Comparison of ENCODE assay signal across 12 mouse cellular contexts in the genomic region with DNA sequence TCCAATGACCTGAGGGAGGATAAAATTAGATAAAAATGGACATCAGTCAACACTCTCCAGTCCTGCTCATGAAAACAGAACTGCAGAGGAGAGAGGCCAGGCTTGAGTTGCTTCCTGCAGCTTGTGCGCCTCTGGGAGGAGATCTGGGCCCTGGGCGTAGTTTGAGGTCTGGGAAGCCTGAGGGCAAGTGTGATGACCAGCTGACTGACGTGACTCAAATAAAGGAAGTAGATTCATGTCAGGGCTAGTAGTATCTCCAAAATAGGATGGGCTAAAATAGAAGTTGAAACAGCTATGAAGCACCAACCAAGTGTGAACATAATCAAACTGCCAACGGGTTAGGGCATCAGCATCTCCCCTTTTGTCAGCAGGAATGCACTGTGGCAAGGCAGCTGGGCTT.
A peak's percentile ranks its signal among the peaks of the same experiment; 100 is the strongest.
DNase-seq lines count a peak whose midpoint lies in the region; ATAC-seq and TF ChIP-seq lines count a peak whose summit lies in the region.
"Had no signal": no experiment of that assay in that cellular context is flagged by ENCODE, and none has a peak within 500 bp of the region (broad histone marks: within the 10 kb centered on the region; RNA-seq: fewer than 3 reads in every experiment).

No protein-coding gene starts in this region.

- TF ChIP-seq EP300 in CH12.LX (IDR thresholded peaks at IDR 0.05; ENCODE audit: low read length): peak; percentile 91

- 87% methylated on average over 4 of the region's 4 CpGs for WGBS in intestine, embryonic 15.5 days

- H3K9me3 ChIP-seq in CH12.LX (replicated peaks; ENCODE audit: low read length): no peaks in the 10 kb centered on the region
- no peaks in the 10 kb centered on the region for H3K9me3 ChIP-seq in intestine, embryonic 15.5 days

- peak overlapping the region; percentile 52; the same call in 1 of the 2 replicates for H3K4me2 ChIP-seq in CH12.LX (ENCODE audit: insufficient read depth, low read depth, poor library complexity, severe bottlenecking)
- no peak overlapping the region for H3K4me2 ChIP-seq in intestine, embryonic 15.5 days (replicated peaks)

- peak; percentile 11; the same call in 1 of the 2 replicates for TF ChIP-seq RAD21 in CH12.LX (IDR thresholded peaks at IDR 0.05; ENCODE audit: low read depth, low read length)

- peak overlapping the region; percentile 56 for H3K9ac ChIP-seq in CH12.LX (ENCODE audit: insufficient read depth, low read depth)
- no peak overlapping the region for H3K9ac ChIP-seq in intestine, embryonic 15.5 days
- H3K9ac ChIP-seq: liver, embryonic 14.5 days had no signal

- no peak for ATAC-seq in intestine, embryonic 15.5 days

- no peak overlapping the region for H3K4me3 ChIP-seq in CH12.LX (replicated peaks in 1 of 3; ENCODE audit: low read depth in 2 of 3, low read length in 2 of 3, poor library complexity in 1 of 3)
- no peak overlapping the region for H3K4me3 ChIP-seq in intestine, embryonic 15.5 days (replicated peaks)

- TF ChIP-seq POLR2A in CH12.LX (IDR thresholded peaks at IDR 0.05; ENCODE audit: low read depth, low read length): no peak

- peak; percentile 23 for DNase-seq in adrenal gland, adult 2 months
- DNase-seq in adrenal gland, adult 8-10 months: no peak
- peak; percentile 22 for DNase-seq in layer of hippocampus, adult 11-12 months (ENCODE audit: low spot score)
- no peak for DNase-seq in layer of hippocampus, postnatal 10 days (ENCODE audit: low spot score in 2 of 2)
- peak; percentile 73 for DNase-seq in CH12.LX (ENCODE audit: extremely low read depth)
- DNase-seq in monocyte, adult 2 months (ENCODE audit: low read depth in 1 of 2, low spot score in 2 of 2): peak; percentile 74 to 81
- no peak for DNase-seq in cerebellum, adult 11-12 months
- DNase-seq: midbrain, embryonic 14.5 days; right cerebral cortex, postnatal 4 days; thymus, adult 2 months had no signal

- dilution Hi-C loops in CH12.LX (cut with MboI; ENCODE audit: extremely low pct_ligation_motif_present, extremely low pct_unique_long_range_greater_than_20kb, low sequenced_read_pairs): no loop called here

- peaks cover 54 to 73% of the 10 kb centered on the region in 2 experiments for H3K4me1 ChIP-seq in CH12.LX (ENCODE audit: control insufficient read depth in 1 of 2, insufficient read depth in 2 of 2)
- peaks cover 8% of the 10 kb centered on the region; the same call in 1 of the 2 replicates for H3K4me1 ChIP-seq in intestine, embryonic 15.5 days (replicated peaks)

- no peak; a peak in 1 of 4 replicates for TF ChIP-seq CTCF in CH12.LX (conservative IDR thresholded peaks at IDR 0.05 in 1 of 2, IDR thresholded peaks at IDR 0.05 in 1 of 2; ENCODE audit: low read depth in 2 of 2, low read length in 2 of 2)

- no peaks in the 10 kb centered on the region for H3K79me2 ChIP-seq in CH12.LX (replicated peaks; ENCODE audit: control insufficient read depth, extremely low read depth, insufficient read depth, poor library complexity, severe bottlenecking)

- in situ Hi-C loops in CH12.LX (cut with MboI; ENCODE audit: low pct_ligation_motif_present, low pct_unique_long_range_greater_than_20kb, low sequenced_read_pairs): loop anchor here (10.0 kb wide), 1 partner anchor 163 kb away; no protein-coding TSS in a partner anchor

- peak overlapping the region; percentile 81 for H3K27ac ChIP-seq in CH12.LX (ENCODE audit: insufficient read depth, low read depth)
- H3K27ac ChIP-seq in intestine, embryonic 15.5 days: no peak overlapping the region
- H3K27ac ChIP-seq: liver, embryonic 14.5 days had no signal

- H3K27me3 ChIP-seq in CH12.LX (replicated peaks): no peaks in the 10 kb centered on the region
- no peaks in the 10 kb centered on the region for H3K27me3 ChIP-seq in intestine, embryonic 15.5 days (replicated peaks)

- H3K36me3 ChIP-seq in CH12.LX (replicated peaks in 1 of 2; ENCODE audit: control insufficient read depth in 1 of 2, insufficient read depth in 1 of 2, low read length in 1 of 2): no peaks in the 10 kb centered on the region
- H3K36me3 ChIP-seq in intestine, embryonic 15.5 days: no peaks in the 10 kb centered on the region

TF ChIP-seq in CH12.LX, 34 proteins besides CTCF, POLR2A, EP300 and RAD21:
- peak; percentile 91 for TF ChIP-seq IRF4 (IDR thresholded peaks at IDR 0.05; ENCODE audit: low read depth, low read length)
- TF ChIP-seq HCFC1 (IDR thresholded peaks at IDR 0.05; ENCODE audit: low read depth, low read length): 0 out of 2 replicates have a peak, but pooled peaks have one; percentile 17
- no peak for TF ChIP-seq ZKSCAN1 (IDR thresholded peaks at IDR 0.05; ENCODE audit: borderline replicate concordance, low read depth, low read length)
- TF ChIP-seq CHD1 (IDR thresholded peaks at IDR 0.05; ENCODE audit: low read depth, low read length): peak; percentile 98; the same call in 1 of the 2 replicates
- TF ChIP-seq POLR2AphosphoS2 (IDR thresholded peaks at IDR 0.05; ENCODE audit: low read depth, low read length): no peak
- no peak for TF ChIP-seq NELFE (IDR thresholded peaks at IDR 0.05; ENCODE audit: low read depth, low read length)
- TF ChIP-seq JUND (conservative IDR thresholded peaks at IDR 0.05; ENCODE audit: low read depth, low read length): peak; percentile 59
- no peak for TF ChIP-seq ZC3H11A (IDR thresholded peaks at IDR 0.05; ENCODE audit: low read depth, low read length)
- TF ChIP-seq CHD2 (IDR thresholded peaks at IDR 0.05; ENCODE audit: low read length): peak; percentile 62; the same call in 1 of the 2 replicates
- TF ChIP-seq KAT2A (IDR thresholded peaks at IDR 0.05; ENCODE audit: insufficient replicate concordance, low read length): 0 out of 2 replicates have a peak, but pooled peaks have one; percentile 16
- TF ChIP-seq MAX (IDR thresholded peaks at IDR 0.05; ENCODE audit: low read length): peak; percentile 63
- no peak for TF ChIP-seq PAX5 (IDR thresholded peaks at IDR 0.05; ENCODE audit: low read length)
- peak; percentile 72; the same call in 1 of the 2 replicates for TF ChIP-seq MYC (IDR thresholded peaks at IDR 0.05; ENCODE audit: low read depth, low read length)
- TF ChIP-seq MEF2A (IDR thresholded peaks at IDR 0.05; ENCODE audit: borderline replicate concordance, low read depth, low read length): peak; percentile 100
- TF ChIP-seq TCF12 (IDR thresholded peaks at IDR 0.05; ENCODE audit: low read depth, low read length): peak; percentile 94
- no peak for TF ChIP-seq E2F4 (IDR thresholded peaks at IDR 0.05; ENCODE audit: insufficient replicate concordance, low read depth, low read length)
- peak; percentile 67; the same call in 1 of the 2 replicates for TF ChIP-seq ELF1 (IDR thresholded peaks at IDR 0.05; ENCODE audit: low read depth, low read length)
- TF ChIP-seq RCOR1 (conservative IDR thresholded peaks at IDR 0.05; ENCODE audit: low read depth, low read length): peak; percentile 77; the same call in 1 of the 2 replicates
- TF ChIP-seq USF1 (IDR thresholded peaks at IDR 0.05; ENCODE audit: low read depth, low read length): peak; percentile 16; the same call in 1 of the 2 replicates
- 0 out of 2 replicates have a peak, but pooled peaks have one; percentile 30 for TF ChIP-seq MAZ (IDR thresholded peaks at IDR 0.05; ENCODE audit: low read depth, low read length)
- TF ChIP-seq MAFK (IDR thresholded peaks at IDR 0.05; ENCODE audit: insufficient replicate concordance, low read length): peak; percentile 10; the same call in 1 of the 2 replicates
- TF ChIP-seq GABPA (IDR thresholded peaks at IDR 0.05; ENCODE audit: insufficient replicate concordance, low read depth, low read length): no peak
- no peak; the same call in 1 of the 2 replicates for TF ChIP-seq ZMIZ1 (IDR thresholded peaks at IDR 0.05; ENCODE audit: low read depth, low read length)
- no peak for TF ChIP-seq NRF1 (IDR thresholded peaks at IDR 0.05; ENCODE audit: low read depth, low read length)
- TF ChIP-seq SIN3A (IDR thresholded peaks at IDR 0.05; ENCODE audit: low read length): peak; percentile 62; the same call in 1 of the 2 replicates
- peak; percentile 9; the same call in 1 of the 2 replicates for TF ChIP-seq SMC3 (IDR thresholded peaks at IDR 0.05; ENCODE audit: low read depth, low read length)
- TF ChIP-seq USF2 (conservative IDR thresholded peaks at IDR 0.05; ENCODE audit: low read depth, low read length): no peak
- TF ChIP-seq JUN (IDR thresholded peaks at IDR 0.05; ENCODE audit: insufficient read depth, low read depth, low read length): peak; percentile 51
- TF ChIP-seq ZNF384 (IDR thresholded peaks at IDR 0.05; ENCODE audit: low read depth, low read length): no peak
- peak; percentile 97 for TF ChIP-seq BHLHE40 (IDR thresholded peaks at IDR 0.05; ENCODE audit: low read depth, low read length)
- TF ChIP-seq TBP (conservative IDR thresholded peaks at IDR 0.05; ENCODE audit: low read depth, low read length): no peak
- 0 out of 2 replicates have a peak, but pooled peaks have one; percentile 24 for TF ChIP-seq MXI1 (IDR thresholded peaks at IDR 0.05; ENCODE audit: low read depth, low read length)
- peak; percentile 96 for TF ChIP-seq ETS1 (conservative IDR thresholded peaks at IDR 0.05; ENCODE audit: low read depth, low read length)
- TF ChIP-seq UBTF (IDR thresholded peaks at IDR 0.05; ENCODE audit: low read depth, low read length): no peak

Comparison
In these comparisons a context has a peak if more than half of its experiments do, and no peak if none do; other contexts are left out.
1. DNase-seq: peak in adrenal gland, adult 2 months (single experiment), layer of hippocampus, adult 11-12 months (single experiment), CH12.LX (single experiment) and monocyte, adult 2 months (2 of 2); none in adrenal gland, adult 8-10 months (single experiment), layer of hippocampus, postnatal 10 days (0 of 2) and cerebellum, adult 11-12 months (single experiment).